ENCODE assay signal across 7 mouse cellular contexts in genomic region chr1:93801741-93802238, GRCm38 (mm10). TPM values are rescaled to one million over a fixed set of nuclear protein-coding genes. Genes with fewer than 3 reads are reported as not detected.
DNase-seq lines count a peak whose midpoint lies in the region; ATAC-seq lines count a peak whose summit lies in the region.

Gene Dtymk, minus strand, starts transcription at chr1:93801934.

- no peaks in the 10 kb centered on the region for H3K9me3 ChIP-seq in embryonic facial prominence, embryonic 11.5 days (replicated peaks; ENCODE audit: control insufficient read depth, low read length)
- H3K9me3 ChIP-seq in limb, embryonic 11.5 days (ENCODE audit: control insufficient read depth, low read length) = no peaks in the 10 kb centered on the region
- H3K9me3 ChIP-seq in midbrain, embryonic 14.5 days (ENCODE audit: control insufficient read depth, low read length) = no peaks in the 10 kb centered on the region

- no peaks in the 10 kb centered on the region for H3K36me3 ChIP-seq in embryonic facial prominence, embryonic 11.5 days (replicated peaks; ENCODE audit: control insufficient read depth, insufficient read depth, low read depth, low read length)
- H3K36me3 ChIP-seq in limb, embryonic 11.5 days (ENCODE audit: control insufficient read depth, insufficient read depth, low read length) = peaks cover 6% of the 10 kb centered on the region; the same call in 1 of the 2 replicates
- peaks cover 40% of the 10 kb centered on the region for H3K36me3 ChIP-seq in midbrain, embryonic 14.5 days (ENCODE audit: control insufficient read depth, insufficient read depth, low read length)

- WGBS in embryonic facial prominence, embryonic 11.5 days = under 1% methylated on average over 42 of the region's 42 CpGs
- WGBS in limb, embryonic 11.5 days = under 1% methylated on average over 42 of the region's 42 CpGs
- under 1% methylated on average over 42 of the region's 42 CpGs for WGBS in midbrain, embryonic 14.5 days

- H3K4me2 ChIP-seq in embryonic facial prominence, embryonic 11.5 days (ENCODE audit: low read depth, low read length) = peak within 1 kb of the TSS; percentile 66
- peak within 1 kb of the TSS; percentile 65 for H3K4me2 ChIP-seq in limb, embryonic 11.5 days (ENCODE audit: low read depth, severe bottlenecking)
- peak within 1 kb of the TSS; percentile 93 for H3K4me2 ChIP-seq in midbrain, embryonic 14.5 days (ENCODE audit: low read length)

- peak; percentile 50 for ATAC-seq in embryonic facial prominence, embryonic 11.5 days (replicated peaks; ENCODE audit: insufficient number of reproducible peaks, low FRiP score, low TSS enrichment, low read depth)
- ATAC-seq in limb, embryonic 11.5 days (ENCODE audit: insufficient number of reproducible peaks, low FRiP score, low TSS enrichment, low read depth) = peak; percentile 67
- peak; percentile 62 for ATAC-seq in midbrain, embryonic 14.5 days (ENCODE audit: low FRiP score, low TSS enrichment)

- no peaks in the 10 kb centered on the region for H3K27me3 ChIP-seq in embryonic facial prominence, embryonic 11.5 days (ENCODE audit: control insufficient read depth, insufficient read depth, low read length)
- H3K27me3 ChIP-seq in limb, embryonic 11.5 days (ENCODE audit: control insufficient read depth, insufficient read depth, low read length) = no peaks in the 10 kb centered on the region
- H3K27me3 ChIP-seq in midbrain, embryonic 14.5 days (ENCODE audit: control insufficient read depth, insufficient read depth, low read length) = no peaks in the 10 kb centered on the region

- peak; percentile 95 for DNase-seq in adrenal gland, postnatal 14 days
- peak; percentile 97 for DNase-seq in embryonic facial prominence, embryonic 11.5 days (ENCODE audit: low spot score)
- DNase-seq in heart, adult 11 months = peak; percentile 99
- DNase-seq in kidney, adult 18-20 months = peak; percentile 92
- peak; percentile 96 for DNase-seq in limb, embryonic 11.5 days (ENCODE audit: low spot score)
- DNase-seq in midbrain, embryonic 14.5 days = peak; percentile 98
- peak; percentile 84 to 87 for DNase-seq in spleen, adult 18-20 months

- H3K27ac ChIP-seq in embryonic facial prominence, embryonic 11.5 days (replicated peaks; ENCODE audit: low read depth, low read length) = peak within 1 kb of the TSS; percentile 72
- H3K27ac ChIP-seq in limb, embryonic 11.5 days (replicated peaks; ENCODE audit: low read depth, low read length) = peak within 1 kb of the TSS; percentile 48
- peak within 1 kb of the TSS; percentile 70 for H3K27ac ChIP-seq in midbrain, embryonic 14.5 days (replicated peaks; ENCODE audit: low read depth, low read length)

- peaks cover 3% of the 10 kb centered on the region; the same call in 1 of the 2 replicates for H3K4me1 ChIP-seq in embryonic facial prominence, embryonic 11.5 days (ENCODE audit: control insufficient read depth, insufficient read depth, low read length)
- H3K4me1 ChIP-seq in limb, embryonic 11.5 days (ENCODE audit: control insufficient read depth, insufficient read depth, low read length) = peaks cover 4% of the 10 kb centered on the region
- H3K4me1 ChIP-seq in midbrain, embryonic 14.5 days (ENCODE audit: control insufficient read depth, insufficient read depth, low read length) = peaks cover 21% of the 10 kb centered on the region

- peak within 1 kb of the TSS; percentile 71 for H3K4me3 ChIP-seq in embryonic facial prominence, embryonic 11.5 days (ENCODE audit: low read depth, low read length)
- H3K4me3 ChIP-seq in limb, embryonic 11.5 days (ENCODE audit: low read depth, low read length) = peak within 1 kb of the TSS; percentile 68
- peak within 1 kb of the TSS; percentile 70 for H3K4me3 ChIP-seq in midbrain, embryonic 14.5 days (replicated peaks; ENCODE audit: low read depth, low read length)

- H3K9ac ChIP-seq in embryonic facial prominence, embryonic 11.5 days (replicated peaks; ENCODE audit: low read length) = peak within 1 kb of the TSS; percentile 83
- peak within 1 kb of the TSS; percentile 77 for H3K9ac ChIP-seq in limb, embryonic 11.5 days (ENCODE audit: low read length)
- H3K9ac ChIP-seq in midbrain, embryonic 14.5 days (replicated peaks; ENCODE audit: low read length) = peak within 1 kb of the TSS; percentile 60

RNA-seq across cellular contexts. Expression of gene Dtymk, which starts in this region (rescaled TPM):
- 70.1 and 70.7 TPM in 2 replicates for total RNA-seq in adrenal gland, postnatal 14 days (2021)
- 247 and 272 TPM in 2 replicates for polyA plus RNA-seq in embryonic facial prominence, embryonic 11.5 days (2014; fragmentation: Nextera tagmentation; extraction: Ambion mirVana)
- 268 and 273 TPM in 2 replicates for polyA plus RNA-seq in limb, embryonic 11.5 days (2014; fragmentation: Nextera tagmentation; extraction: Ambion mirVana)
- polyA plus RNA-seq in midbrain, embryonic 14.5 days (2014; fragmentation: Nextera tagmentation; extraction: Ambion mirVana) = 143 and 144 TPM in 2 replicates

Comparison
In these comparisons a context has a peak if more than half of its experiments do, and no peak if none do; other contexts are left out.
1. Peak in every context shown above with its lines: DNase-seq, ATAC-seq, H3K4me3 ChIP-seq and H3K27ac ChIP-seq.